ENCODE assay signal across 8 mouse cellular contexts in genomic region chrX:155215501-155216248, GRCm38 (mm10). TPM values are rescaled to one million over a fixed set of nuclear protein-coding genes. Genes with fewer than 3 reads are reported as not detected.
DNase-seq lines count a peak whose midpoint lies in the region; ATAC-seq lines count a peak whose summit lies in the region.

No protein-coding gene starts in this region.

- ATAC-seq in forebrain, embryonic 15.5 days (replicated peaks), result peak; percentile 83
- peak; percentile 82 for ATAC-seq in hindbrain, embryonic 11.5 days (ENCODE audit: low FRiP score)
- ATAC-seq in limb, embryonic 13.5 days (ENCODE audit: low FRiP score, low read depth), result peak; percentile 57
- ATAC-seq in midbrain, embryonic 14.5 days (ENCODE audit: low FRiP score, low TSS enrichment), result peak; percentile 60; the same call in 1 of the 2 replicates

- peak overlapping the region; percentile 62 for H3K4me2 ChIP-seq in forebrain, embryonic 15.5 days (replicated peaks)
- peak overlapping the region; percentile 34 for H3K4me2 ChIP-seq in hindbrain, embryonic 11.5 days (replicated peaks; ENCODE audit: low read depth, low read length)
- peak overlapping the region; percentile 63 for H3K4me2 ChIP-seq in limb, embryonic 13.5 days (replicated peaks)
- H3K4me2 ChIP-seq in midbrain, embryonic 14.5 days (ENCODE audit: low read length), result peak overlapping the region; percentile 55

- DNase-seq in left cerebral cortex, postnatal 25 days (ENCODE audit: low spot score in 2 of 2), result peak; percentile 8 to 13
- no peak for DNase-seq in left cerebral cortex, adult 11 months (ENCODE audit: low spot score)
- peak; percentile 20 for DNase-seq in cerebellum, adult 11 months
- peak; percentile 33 for DNase-seq in hindbrain, embryonic 11.5 days (ENCODE audit: low spot score)
- peak; percentile 19 for DNase-seq in midbrain, embryonic 14.5 days
- DNase-seq in thymus, postnatal 0 days (ENCODE audit: low spot score), result peak; percentile 15

- H3K4me3 ChIP-seq in forebrain, embryonic 15.5 days, result peak overlapping the region; percentile 51
- H3K4me3 ChIP-seq in hindbrain, embryonic 11.5 days (ENCODE audit: low read depth, low read length), result peak overlapping the region; percentile 44
- peak overlapping the region; percentile 52 for H3K4me3 ChIP-seq in limb, embryonic 13.5 days
- H3K4me3 ChIP-seq in midbrain, embryonic 14.5 days (replicated peaks; ENCODE audit: low read depth, low read length), result peak overlapping the region; percentile 43

- H3K27me3 ChIP-seq in forebrain, embryonic 15.5 days, result no peaks in the 10 kb centered on the region
- H3K27me3 ChIP-seq in hindbrain, embryonic 11.5 days (ENCODE audit: control insufficient read depth, insufficient read depth, low read length), result no peaks in the 10 kb centered on the region
- no peaks in the 10 kb centered on the region for H3K27me3 ChIP-seq in limb, embryonic 13.5 days
- no peaks in the 10 kb centered on the region for H3K27me3 ChIP-seq in midbrain, embryonic 14.5 days (ENCODE audit: control insufficient read depth, insufficient read depth, low read length)

- H3K4me1 ChIP-seq in forebrain, embryonic 15.5 days, result no peaks in the 10 kb centered on the region; the same call in 1 of the 2 replicates
- no peaks in the 10 kb centered on the region for H3K4me1 ChIP-seq in hindbrain, embryonic 11.5 days (replicated peaks; ENCODE audit: control insufficient read depth, insufficient read depth, low read length)
- no peaks in the 10 kb centered on the region for H3K4me1 ChIP-seq in limb, embryonic 13.5 days
- H3K4me1 ChIP-seq in midbrain, embryonic 14.5 days (ENCODE audit: control insufficient read depth, insufficient read depth, low read length), result no peaks in the 10 kb centered on the region

- no peaks in the 10 kb centered on the region for H3K36me3 ChIP-seq in forebrain, embryonic 15.5 days
- no peaks in the 10 kb centered on the region for H3K36me3 ChIP-seq in hindbrain, embryonic 11.5 days (ENCODE audit: control insufficient read depth, insufficient read depth, low read length)
- no peaks in the 10 kb centered on the region for H3K36me3 ChIP-seq in limb, embryonic 13.5 days
- H3K36me3 ChIP-seq in midbrain, embryonic 14.5 days (ENCODE audit: control insufficient read depth, insufficient read depth, low read length), result no peaks in the 10 kb centered on the region

- H3K9ac ChIP-seq in forebrain, embryonic 15.5 days (replicated peaks), result peak overlapping the region; percentile 43
- H3K9ac ChIP-seq in hindbrain, embryonic 11.5 days (ENCODE audit: low read depth, low read length), result peak overlapping the region; percentile 55
- H3K9ac ChIP-seq in limb, embryonic 13.5 days, result peak overlapping the region; percentile 67
- peak overlapping the region; percentile 53 for H3K9ac ChIP-seq in midbrain, embryonic 14.5 days (replicated peaks; ENCODE audit: low read length)

- intact Hi-C loops in left cerebral cortex, postnatal 25 days (cut with DNase I), result loop anchor here (1.0 kb wide), 1 partner anchor 47 kb away; the partner anchor contains the start of gene Acot9

- no peaks in the 10 kb centered on the region for H3K9me3 ChIP-seq in forebrain, embryonic 15.5 days
- H3K9me3 ChIP-seq in hindbrain, embryonic 11.5 days (ENCODE audit: control insufficient read depth, low read length), result no peaks in the 10 kb centered on the region
- H3K9me3 ChIP-seq in limb, embryonic 13.5 days, result no peaks in the 10 kb centered on the region
- H3K9me3 ChIP-seq in midbrain, embryonic 14.5 days (ENCODE audit: control insufficient read depth, low read length), result no peaks in the 10 kb centered on the region

- WGBS in forebrain, embryonic 15.5 days, result 26% methylated on average over 24 of the region's 24 CpGs
- WGBS in hindbrain, embryonic 11.5 days, result 24% methylated on average over 22 of the region's 24 CpGs
- WGBS in limb, embryonic 13.5 days, result 22% methylated on average over 24 of the region's 24 CpGs
- WGBS in midbrain, embryonic 14.5 days, result 31% methylated on average over 22 of the region's 24 CpGs

- no peak overlapping the region for H3K27ac ChIP-seq in forebrain, embryonic 15.5 days (replicated peaks)
- H3K27ac ChIP-seq in hindbrain, embryonic 11.5 days (ENCODE audit: low read depth, low read length), result no peak overlapping the region
- H3K27ac ChIP-seq in limb, embryonic 13.5 days, result no peak overlapping the region; the same call in 1 of the 2 replicates
- H3K27ac ChIP-seq in midbrain, embryonic 14.5 days (replicated peaks; ENCODE audit: low read depth, low read length), result no peak overlapping the region

RNA-seq across cellular contexts. Expression of gene Sat1, which starts 0.6 kb away (rescaled TPM):
- 10 to 100 TPM; 67.6 to 78.0 TPM for total RNA-seq in left cerebral cortex, postnatal 25 days (2021)
- polyA plus RNA-seq in forebrain, embryonic 15.5 days (2015; fragmentation: Nextera tagmentation; extraction: Ambion mirVana), result 53.4 and 57.2 TPM in 2 replicates
- 84.2 and 87.3 TPM in 2 replicates for polyA plus RNA-seq in hindbrain, embryonic 11.5 days (2014; fragmentation: Nextera tagmentation; extraction: Ambion mirVana)
- 137 and 146 TPM in 2 replicates for polyA plus RNA-seq in limb, embryonic 13.5 days (2015; fragmentation: Nextera tagmentation; extraction: Ambion mirVana)
- polyA plus RNA-seq in midbrain, embryonic 14.5 days (2014; fragmentation: Nextera tagmentation; extraction: Ambion mirVana), result 57.8 and 86.7 TPM in 2 replicates
- 212 and 244 TPM in 2 replicates for polyA plus RNA-seq in thymus, postnatal 0 days (2015; fragmentation: Nextera tagmentation; extraction: Ambion mirVana)

RNA-seq across cellular contexts. Expression of gene Acot9, which starts 46.6 kb away (rescaled TPM):
- 10 to 100 TPM; 18.1 to 19.2 TPM for total RNA-seq in left cerebral cortex, postnatal 25 days (2021)
- 29.6 and 30.9 TPM in 2 replicates for polyA plus RNA-seq in forebrain, embryonic 15.5 days (2015; fragmentation: Nextera tagmentation; extraction: Ambion mirVana)
- 28.1 and 29.7 TPM in 2 replicates for polyA plus RNA-seq in hindbrain, embryonic 11.5 days (2014; fragmentation: Nextera tagmentation; extraction: Ambion mirVana)
- polyA plus RNA-seq in limb, embryonic 13.5 days (2015; fragmentation: Nextera tagmentation; extraction: Ambion mirVana), result 40.2 and 40.9 TPM in 2 replicates
- 48.0 and 49.9 TPM in 2 replicates for polyA plus RNA-seq in midbrain, embryonic 14.5 days (2014; fragmentation: Nextera tagmentation; extraction: Ambion mirVana)
- polyA plus RNA-seq in thymus, postnatal 0 days (2015; fragmentation: Nextera tagmentation; extraction: Ambion mirVana), result 40.7 and 42.9 TPM in 2 replicates
